In genomic region chr6:30716796-30717195, GRCm38 (mm10) we compare ENCODE assay signal across 22 mouse cellular contexts. TPM values are rescaled to one million over a fixed set of nuclear protein-coding genes. Genes with fewer than 3 reads are reported as not detected.
DNase-seq lines count a peak whose midpoint lies in the region; ATAC-seq lines count a peak whose summit lies in the region.
"Had no signal": no experiment of that assay in that cellular context is flagged by ENCODE, and none has a peak within 500 bp of the region (broad histone marks: within the 10 kb centered on the region; RNA-seq: fewer than 3 reads in every experiment).

No protein-coding gene starts in this region.

- H3K27ac ChIP-seq in embryonic facial prominence, embryonic 10.5 days (replicated peaks): peak overlapping the region; percentile 51; the same call in 1 of the 2 replicates
- H3K27ac ChIP-seq in lung, embryonic 16.5 days (ENCODE audit: low read length): peak overlapping the region; percentile 3
- H3K27ac ChIP-seq: embryonic facial prominence, embryonic 12.5 days; hindbrain, embryonic 15.5 days; layer of hippocampus, adult 2 months; left cerebral cortex, adult 2 months; liver, embryonic 14.5 days; midbrain, embryonic 15.5 days had no signal

- H3K4me1 ChIP-seq in embryonic facial prominence, embryonic 10.5 days: peaks cover 34% of the 10 kb centered on the region
- H3K4me1 ChIP-seq in lung, embryonic 16.5 days (replicated peaks; ENCODE audit: control insufficient read depth, insufficient read depth, low read length): peaks cover 11% of the 10 kb centered on the region

- H3K9me3 ChIP-seq in embryonic facial prominence, embryonic 10.5 days: no peaks in the 10 kb centered on the region
- H3K9me3 ChIP-seq in lung, embryonic 16.5 days (ENCODE audit: control insufficient read depth, low read length): no peaks in the 10 kb centered on the region
- H3K9me3 ChIP-seq: embryonic facial prominence, embryonic 12.5 days; hindbrain, embryonic 15.5 days; limb, embryonic 13.5 days; midbrain, embryonic 15.5 days had no signal

- H3K4me3 ChIP-seq in embryonic facial prominence, embryonic 10.5 days: no peak overlapping the region
- H3K4me3 ChIP-seq in lung, embryonic 16.5 days (ENCODE audit: low read length): no peak overlapping the region
- H3K4me3 ChIP-seq: embryonic facial prominence, embryonic 12.5 days; hindbrain, embryonic 15.5 days; layer of hippocampus, adult 2 months; left cerebral cortex, adult 2 months; limb, embryonic 13.5 days; midbrain, embryonic 15.5 days had no signal

- H3K36me3 ChIP-seq in embryonic facial prominence, embryonic 10.5 days (replicated peaks): no peaks in the 10 kb centered on the region
- no peaks in the 10 kb centered on the region for H3K36me3 ChIP-seq in lung, embryonic 16.5 days (ENCODE audit: control insufficient read depth, insufficient read depth, low read length)
- H3K36me3 ChIP-seq: embryonic facial prominence, embryonic 12.5 days; hindbrain, embryonic 15.5 days; limb, embryonic 13.5 days; midbrain, embryonic 15.5 days had no signal

- H3K9ac ChIP-seq in lung, embryonic 16.5 days (ENCODE audit: low read length): no peak overlapping the region
- H3K9ac ChIP-seq: embryonic facial prominence, embryonic 12.5 days; hindbrain, embryonic 15.5 days; limb, embryonic 13.5 days; liver, embryonic 14.5 days; midbrain, embryonic 15.5 days had no signal

- no peaks in the 10 kb centered on the region for H3K27me3 ChIP-seq in embryonic facial prominence, embryonic 10.5 days (replicated peaks; ENCODE audit: low read depth, poor library complexity, severe bottlenecking)
- no peaks in the 10 kb centered on the region for H3K27me3 ChIP-seq in lung, embryonic 16.5 days (ENCODE audit: control insufficient read depth, insufficient read depth, low read depth, low read length)
- H3K27me3 ChIP-seq: embryonic facial prominence, embryonic 12.5 days; hindbrain, embryonic 15.5 days; limb, embryonic 13.5 days; midbrain, embryonic 15.5 days had no signal

- DNase-seq in heart, adult 11 months: peak; percentile 76
- DNase-seq in heart, adult 9 months (ENCODE audit: low spot score in 2 of 2): no peak
- peak; percentile 11 for DNase-seq in kidney, postnatal 10 days
- DNase-seq in kidney, adult 18-20 months: no peak
- DNase-seq in embryonic facial prominence, embryonic 10.5 days (ENCODE audit: low spot score): no peak
- no peak for DNase-seq in urinary bladder, postnatal 4 days (ENCODE audit: low spot score in 2 of 2)
- DNase-seq: adrenal gland, adult 8-10 months; B cell, adult 2 months; cerebellum, adult 2 months; heart, adult 18-20 months; heart, postnatal 36 days; kidney, adult 2 months; thymus, postnatal 25 days had no signal

- no peak overlapping the region for H3K4me2 ChIP-seq in lung, embryonic 16.5 days (ENCODE audit: low read depth, low read length)
- H3K4me2 ChIP-seq: embryonic facial prominence, embryonic 12.5 days; hindbrain, embryonic 15.5 days; limb, embryonic 13.5 days; midbrain, embryonic 15.5 days had no signal

- WGBS in embryonic facial prominence, embryonic 10.5 days: 94% methylated on average over 7 of the region's 7 CpGs
- WGBS in lung, embryonic 16.5 days: 43% methylated on average over 7 of the region's 7 CpGs

- peak; percentile 54; the same call in 1 of the 2 replicates for ATAC-seq in lung, embryonic 16.5 days (ENCODE audit: low read depth)
- ATAC-seq in granulocyte monocyte progenitor cell, adult 5-6 weeks (replicated peaks; ENCODE audit: poor library complexity, severe bottlenecking): no peak
- ATAC-seq: midbrain, embryonic 15.5 days had no signal

RNA-seq across cellular contexts. Expression of gene Mest, which starts 6.6 kb away (rescaled TPM):
- 1,878 and 2,201 TPM in 2 replicates for polyA plus RNA-seq in embryonic facial prominence, embryonic 10.5 days (2016; fragmentation: Nextera tagmentation; extraction: Ambion mirVana)
- 1,483 and 1,593 TPM in 2 replicates for polyA plus RNA-seq in lung, embryonic 16.5 days (2015; fragmentation: Nextera tagmentation; extraction: Ambion mirVana)
- total RNA-seq in granulocyte monocyte progenitor cell, adult 5-6 weeks (2014; fragmentation: Nextera tagmentation): not detected in 2 replicates
- 0.09 TPM in 1 of 2 replicates, not detected in the other for total RNA-seq in granulocyte monocyte progenitor cell, adult 5-6 weeks (2017)

RNA-seq across cellular contexts. Expression of gene Cep41, which starts 23.2 kb away (rescaled TPM):
- 17.7 and 17.9 TPM in 2 replicates for polyA plus RNA-seq in embryonic facial prominence, embryonic 10.5 days (2016; fragmentation: Nextera tagmentation; extraction: Ambion mirVana)
- 15.6 and 16.0 TPM in 2 replicates for polyA plus RNA-seq in lung, embryonic 16.5 days (2015; fragmentation: Nextera tagmentation; extraction: Ambion mirVana)
- total RNA-seq in granulocyte monocyte progenitor cell, adult 5-6 weeks (2014; fragmentation: Nextera tagmentation): 3.4 and 3.7 TPM in 2 replicates
- total RNA-seq in granulocyte monocyte progenitor cell, adult 5-6 weeks (2017): 3.2 and 6.1 TPM in 2 replicates

Comparison
In these comparisons a context has a peak if more than half of its experiments do, and no peak if none do; other contexts are left out.
1. DNase-seq: peak in heart, adult 11 months (single experiment) and kidney, postnatal 10 days (single experiment); none in heart, adult 9 months (0 of 2), kidney, adult 18-20 months (single experiment), embryonic facial prominence, embryonic 10.5 days (single experiment) and urinary bladder, postnatal 4 days (0 of 2).